Mouse (Mus musculus): ENCODE measurements at regions not wholly inside any gene's neighbourhood (a gene's known extent, or its start where the extent isn't known, plus 50 kb on each side); places are given as distances from the start of the nearest gene placed in this dataset.

DNA sequence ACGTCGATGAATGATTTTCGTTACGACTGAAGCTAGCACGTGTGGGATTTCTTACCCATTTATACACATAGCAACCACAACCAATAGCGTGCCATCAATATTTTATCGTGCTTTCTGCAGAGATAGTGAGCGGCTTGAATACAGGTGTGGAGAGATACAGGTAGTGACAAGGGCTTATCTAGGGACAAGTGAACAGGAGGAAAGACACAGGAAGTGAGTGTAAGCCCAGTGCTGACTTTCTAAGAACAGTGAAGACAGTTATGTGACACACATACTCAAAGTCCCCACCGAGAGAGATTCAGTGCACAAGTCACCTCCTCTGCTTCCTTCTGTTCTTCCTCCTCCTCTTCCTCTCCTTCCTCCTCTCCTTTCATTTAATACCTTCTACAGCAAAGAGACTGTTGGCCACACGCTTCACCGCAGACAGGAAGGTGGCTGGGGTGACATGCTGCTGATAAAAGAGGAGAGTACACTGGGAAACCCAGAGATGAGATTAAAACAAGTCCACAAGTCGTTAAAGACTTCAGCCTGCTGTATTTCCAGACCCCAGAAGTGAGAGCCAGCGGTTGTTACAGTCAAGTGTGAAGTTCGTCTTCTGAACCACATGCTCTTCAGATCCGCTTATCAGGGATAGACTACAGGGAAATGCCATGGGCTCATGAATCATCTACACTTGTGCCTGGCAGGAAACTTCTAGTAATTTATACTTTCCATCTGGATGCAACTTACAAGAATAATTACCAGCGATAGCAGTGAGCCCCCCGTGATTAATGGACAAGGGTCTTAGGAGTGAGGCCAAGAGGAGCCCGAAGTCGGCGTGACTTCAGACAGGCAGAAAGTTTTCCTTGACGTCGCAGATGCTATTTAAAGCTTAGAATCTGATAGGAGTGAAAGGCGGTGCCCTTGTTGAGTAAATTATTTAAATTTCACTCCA is 180.5 kb downstream of the Gxylt1 start:
- peaks cover 7% of the 10 kb centered on the region for H3K27me3 ChIP-seq
- ChIA-PET CTCF (no interaction called here), POLR2A (no interaction called here)
- in situ Hi-C loops (cut with MboI; ENCODE audit: low pct_unique_long_range_greater_than_20kb), result loop anchor here (10.0 kb wide), 1 partner anchor 120 kb away; no protein-coding TSS in a partner anchor
- DNase-seq (ENCODE audit: low read depth, low spot score) (no peak), ATAC-seq (no peak)
- no peak for TF ChIP-seq CTCF (IDR thresholded peaks at IDR 0.05)

DNA sequence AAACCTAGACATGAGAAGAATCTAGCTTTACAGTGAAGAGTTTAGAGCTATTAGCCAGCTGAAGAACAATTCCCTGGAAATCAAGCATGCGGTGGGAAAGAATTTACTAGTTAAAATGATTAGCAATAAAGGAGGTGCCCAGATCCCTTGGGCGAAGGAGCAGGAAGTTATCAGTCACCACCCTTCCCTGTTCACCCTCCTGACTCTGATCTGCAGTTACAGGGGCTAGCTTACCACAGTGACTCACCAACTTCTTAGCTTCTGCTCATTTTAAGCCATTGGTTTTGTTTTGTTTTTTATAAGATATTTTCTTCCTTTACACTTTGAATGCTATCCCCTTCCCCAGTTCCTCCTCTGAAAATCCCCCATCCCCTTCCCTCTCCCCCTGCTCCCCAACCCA is 183.6 kb downstream of the Gxylt1 start:
- POLR2A ChIA-PET, result no interaction called here
- no peak for ATAC-seq
- CTCF ChIA-PET, result interaction anchor here (1.3 kb wide), 1 partner anchor 125 kb away, joined by 3 read pairs; no protein-coding TSS in a partner anchor
- TF ChIP-seq CTCF (IDR thresholded peaks at IDR 0.05), result no peak
- peaks cover 7% of the 10 kb centered on the region for H3K27me3 ChIP-seq
- in situ Hi-C loops (cut with MboI; ENCODE audit: low pct_unique_long_range_greater_than_20kb), result loop anchor here (10.0 kb wide), 1 partner anchor 123 kb away; no protein-coding TSS in a partner anchor
- no peak for DNase-seq (ENCODE audit: low read depth, low spot score)

DNA sequence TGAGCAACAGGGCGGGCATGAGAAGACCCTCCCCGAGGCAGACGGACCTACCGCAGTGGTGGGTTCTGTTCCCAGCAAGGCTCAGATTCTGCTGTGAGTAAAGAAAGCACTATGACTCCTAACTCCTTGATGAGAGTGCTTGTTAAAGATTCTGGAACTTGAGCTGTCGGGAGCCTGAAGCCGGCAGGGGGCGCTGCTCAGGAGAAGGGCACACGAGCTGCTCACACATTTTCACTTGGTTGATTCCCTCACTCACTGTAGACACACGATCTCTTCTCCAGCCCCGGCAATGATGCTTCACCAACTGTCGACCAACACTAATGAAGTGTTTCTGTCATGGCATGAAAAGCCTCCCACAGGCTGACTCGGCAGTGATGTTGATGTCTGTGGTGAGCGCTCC is 185.6 kb downstream of the Gxylt1 start:
- DNase-seq (ENCODE audit: low read depth, low spot score) (no peak), ATAC-seq (no peak)
- TF ChIP-seq CTCF (IDR thresholded peaks at IDR 0.05), result peak; percentile 48
- peaks cover 14% of the 10 kb centered on the region for H3K27me3 ChIP-seq
- POLR2A ChIA-PET, result no interaction called here
- in situ Hi-C loops (cut with MboI; ENCODE audit: low pct_unique_long_range_greater_than_20kb), result no loop called here
- CTCF ChIA-PET, result no interaction called here

DNA sequence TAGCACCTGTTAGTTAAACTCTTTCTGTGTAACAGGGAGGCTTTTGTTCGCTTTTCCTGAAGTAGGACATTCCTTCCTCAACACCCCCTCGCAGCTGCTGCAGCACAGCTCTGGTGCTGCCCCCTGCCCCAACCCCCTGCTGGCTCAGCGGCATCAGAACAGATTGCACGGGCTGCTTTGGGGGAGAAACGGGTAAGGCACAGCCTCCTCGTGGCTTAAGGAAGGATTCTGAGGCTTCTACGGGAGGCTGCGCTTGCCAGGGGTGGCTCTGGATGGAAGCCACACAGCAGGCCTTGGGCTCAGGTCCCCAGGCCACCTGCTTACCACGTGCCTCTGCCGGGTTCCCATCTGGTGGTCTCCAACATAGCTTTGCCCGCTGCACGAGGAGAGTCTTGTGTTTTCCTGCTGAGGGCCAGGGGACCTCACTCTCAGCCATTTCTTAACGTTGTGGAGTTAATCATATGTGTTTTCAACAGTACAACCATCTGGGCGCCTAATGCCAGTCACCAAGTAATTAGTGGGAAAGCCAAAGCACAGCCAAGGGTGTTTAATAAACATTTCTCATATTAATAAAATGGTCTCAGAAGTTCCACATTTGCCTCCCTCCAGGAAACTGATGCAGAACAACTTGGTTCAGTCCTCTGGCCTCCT is 189.9 kb downstream of the Gxylt1 start:
- POLR2A ChIA-PET, result no interaction called here
- DNase-seq (ENCODE audit: low read depth, low spot score), result no peak
- H3K27me3 ChIP-seq, result peaks cover 19% of the 10 kb centered on the region
- no peak for TF ChIP-seq CTCF (IDR thresholded peaks at IDR 0.05)
- in situ Hi-C loops (cut with MboI; ENCODE audit: low pct_unique_long_range_greater_than_20kb), result no loop called here
- CTCF ChIA-PET, result no interaction called here
- no peak for ATAC-seq

DNA sequence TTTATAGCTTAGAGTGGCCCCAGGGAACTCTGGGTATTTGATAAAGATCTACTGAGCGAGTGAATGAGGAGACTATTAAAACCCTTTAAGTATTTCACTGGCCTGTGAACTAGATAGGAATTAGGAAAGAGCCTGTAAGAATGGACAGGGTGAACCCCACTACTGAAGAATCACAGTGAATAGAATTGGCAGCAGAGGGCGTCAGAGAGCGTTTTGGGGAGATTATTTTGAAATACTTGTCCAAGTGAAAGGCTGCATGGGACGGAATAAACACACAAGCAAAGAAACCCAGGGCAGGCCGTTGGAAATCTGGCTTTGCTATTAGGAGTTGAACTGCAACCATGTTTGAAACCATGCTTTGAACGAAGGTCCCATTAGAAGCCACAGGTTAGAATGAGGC is 200.9 kb downstream of the Gxylt1 start:
- no peak for DNase-seq (ENCODE audit: low read depth, low spot score)
- POLR2A ChIA-PET, result no interaction called here
- no peaks in the 10 kb centered on the region for H3K27me3 ChIP-seq
- TF ChIP-seq CTCF (IDR thresholded peaks at IDR 0.05), result no peak
- no peak for ATAC-seq
- CTCF ChIA-PET, result no interaction called here
- in situ Hi-C loops (cut with MboI; ENCODE audit: low pct_unique_long_range_greater_than_20kb), result no loop called here

DNA sequence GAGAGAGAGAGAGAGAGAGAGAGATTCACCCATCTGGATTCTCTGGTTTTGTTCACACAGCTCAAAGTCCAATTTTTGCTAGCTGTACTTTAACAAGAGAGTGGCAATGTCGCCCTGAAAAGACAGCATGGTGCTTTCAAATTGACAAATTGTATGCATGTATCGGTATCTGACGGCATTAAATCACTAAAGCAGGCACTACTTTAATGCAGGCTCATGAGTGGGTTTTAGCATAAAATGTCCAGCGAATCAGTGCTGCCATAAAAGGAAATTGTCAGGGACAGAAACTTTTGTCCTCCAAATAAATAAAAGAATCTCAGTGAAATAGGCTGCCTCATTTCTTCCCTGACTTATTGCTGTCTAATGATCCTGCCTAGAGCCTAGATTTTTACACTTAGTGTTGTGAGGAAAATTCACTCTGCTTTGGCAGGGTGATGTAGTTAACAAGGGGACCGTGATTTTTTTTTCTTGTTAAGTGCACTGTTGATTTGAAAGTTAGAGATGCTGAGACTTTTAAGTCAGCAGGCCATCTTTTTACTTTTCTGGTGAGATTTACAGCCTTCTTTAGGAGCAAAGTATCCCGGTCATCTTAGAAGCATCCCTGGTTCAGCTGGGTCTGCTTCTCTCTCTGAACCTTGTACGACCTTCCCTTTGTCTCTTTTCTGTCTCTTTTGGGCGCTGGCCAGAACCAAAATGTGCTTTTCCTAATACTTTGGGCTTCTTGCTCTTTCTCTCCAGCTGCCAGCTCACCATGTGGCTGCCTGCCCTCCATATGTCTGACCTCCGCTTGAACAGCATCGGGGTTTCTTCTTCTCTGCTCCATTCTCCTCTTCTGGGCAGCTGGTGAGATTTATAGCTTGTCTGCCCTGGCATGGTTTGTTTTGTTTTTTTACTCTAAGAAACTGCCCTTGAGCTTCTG is 212.5 kb downstream of the Gxylt1 start:
- DNase-seq (ENCODE audit: low read depth, low spot score) (no peak), ATAC-seq (no peak)
- no peaks in the 10 kb centered on the region for H3K27me3 ChIP-seq
- ChIA-PET POLR2A (no interaction called here), CTCF (interaction anchor here (1.5 kb wide), 1 partner anchor 9 kb away, joined by 3 read pairs; no protein-coding TSS in a partner anchor)
- TF ChIP-seq CTCF (IDR thresholded peaks at IDR 0.05), result no peak
- in situ Hi-C loops (cut with MboI; ENCODE audit: low pct_unique_long_range_greater_than_20kb), result no loop called here

DNA sequence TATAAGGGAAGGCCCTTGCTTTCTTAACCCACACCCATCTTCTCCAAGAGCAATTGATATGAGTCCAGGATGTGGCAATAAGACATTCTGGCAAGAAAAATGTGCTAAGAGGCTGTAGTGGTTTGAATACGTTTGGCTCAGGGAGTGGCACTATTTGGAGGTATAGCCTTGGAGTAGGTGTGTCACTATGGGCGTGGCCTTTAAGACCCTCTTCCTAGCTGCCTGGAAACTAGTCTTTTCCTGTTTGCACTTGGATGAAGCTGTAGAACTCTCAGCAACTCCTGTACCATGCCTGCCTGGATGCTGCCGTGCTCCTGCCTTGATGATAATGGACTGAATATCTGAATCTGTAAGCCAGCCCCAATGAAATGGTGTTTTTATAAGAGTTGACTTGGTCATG is 221.5 kb downstream of the Gxylt1 start:
- no peak for TF ChIP-seq CTCF (IDR thresholded peaks at IDR 0.05)
- no peak for DNase-seq (ENCODE audit: low read depth, low spot score)
- ChIA-PET POLR2A (no interaction called here), CTCF (no interaction called here)
- no peak for ATAC-seq
- in situ Hi-C loops (cut with MboI; ENCODE audit: low pct_unique_long_range_greater_than_20kb), result no loop called here
- H3K27me3 ChIP-seq, result no peaks in the 10 kb centered on the region

DNA sequence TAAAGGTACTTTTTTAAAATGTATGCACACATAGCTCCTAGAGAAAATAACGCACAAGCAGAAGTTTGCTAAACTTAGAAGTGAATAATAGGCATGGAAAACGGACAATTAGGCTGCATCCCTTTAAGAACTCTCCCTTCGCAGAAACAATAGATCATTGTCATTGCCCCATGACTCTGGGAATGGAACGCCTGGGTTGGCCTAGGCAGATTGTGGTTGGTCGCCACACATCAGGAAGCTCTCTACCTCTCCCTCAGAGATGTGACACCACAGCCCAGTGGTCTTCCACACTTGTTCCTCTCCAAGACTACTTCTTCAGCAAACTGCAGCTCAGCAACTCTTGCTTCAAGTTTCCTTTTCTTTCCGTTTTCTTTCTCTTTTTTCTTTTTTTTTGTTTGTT is 247.8 kb downstream of the Gxylt1 start:
- no peak for TF ChIP-seq CTCF (IDR thresholded peaks at IDR 0.05)
- CTCF ChIA-PET, result no interaction called here
- DNase-seq (ENCODE audit: low read depth, low spot score) (no peak), ATAC-seq (no peak)
- in situ Hi-C loops (cut with MboI; ENCODE audit: low pct_unique_long_range_greater_than_20kb), result no loop called here
- peaks cover 13% of the 10 kb centered on the region for H3K27me3 ChIP-seq
- POLR2A ChIA-PET, result no interaction called here

DNA sequence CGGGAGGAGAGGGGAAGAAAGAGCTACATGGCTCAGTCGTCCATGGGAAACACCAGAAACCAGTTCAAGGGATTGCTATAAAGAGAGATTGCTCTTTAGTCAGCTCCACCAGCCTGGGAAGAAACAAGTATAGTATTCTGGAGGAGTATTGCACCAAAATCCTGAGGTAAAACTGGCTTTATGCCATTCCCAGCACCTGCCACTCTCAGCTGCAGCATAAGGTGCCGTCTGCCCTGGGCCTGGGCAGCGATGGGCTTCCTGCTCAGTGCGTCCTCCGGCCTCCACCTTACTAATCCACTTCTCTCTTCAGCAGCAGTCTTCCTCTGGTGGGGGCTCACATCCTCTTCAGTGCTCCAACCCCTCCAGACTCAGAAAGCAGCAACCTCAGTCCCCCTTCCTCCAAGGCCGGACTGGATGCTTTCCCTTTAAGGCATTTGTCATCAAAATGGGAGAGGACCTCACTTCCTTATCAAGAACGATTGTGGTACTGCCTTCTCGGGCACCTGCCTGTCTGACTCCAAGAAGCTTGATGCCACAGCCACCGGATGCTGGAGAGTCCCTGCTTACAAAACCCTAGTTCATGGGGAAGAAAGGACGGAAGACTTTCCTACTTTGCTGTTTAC is 248.4 kb downstream of the Gxylt1 start:
- TF ChIP-seq CTCF (IDR thresholded peaks at IDR 0.05), result no peak
- DNase-seq (ENCODE audit: low read depth, low spot score) (no peak), ATAC-seq (no peak)
- POLR2A ChIA-PET, result no interaction called here
- in situ Hi-C loops (cut with MboI; ENCODE audit: low pct_unique_long_range_greater_than_20kb), result no loop called here
- H3K27me3 ChIP-seq, result peaks cover 13% of the 10 kb centered on the region
- CTCF ChIA-PET, result no interaction called here

DNA sequence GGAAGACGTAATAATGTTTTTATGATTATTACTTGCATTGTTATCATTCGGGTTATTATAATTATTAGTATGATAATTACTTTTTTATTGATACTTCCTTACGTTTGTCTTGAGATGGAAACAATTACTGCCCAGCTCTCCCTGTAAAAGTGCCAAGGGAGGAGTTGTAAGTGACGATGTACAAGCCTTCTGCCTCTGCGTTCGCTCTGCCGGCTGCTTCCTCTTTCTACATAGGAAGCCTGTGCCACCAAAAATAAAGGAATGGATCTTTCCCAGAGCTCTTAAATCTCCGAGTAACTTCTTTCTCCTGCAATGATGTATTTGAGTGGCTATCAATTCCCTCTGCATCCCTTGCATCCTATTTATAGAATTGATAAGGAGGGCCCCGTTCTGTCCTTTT is 249.2 kb downstream of the Gxylt1 start:
- DNase-seq (ENCODE audit: low read depth, low spot score), result no peak
- peaks cover 13% of the 10 kb centered on the region for H3K27me3 ChIP-seq
- ATAC-seq, result no peak
- POLR2A ChIA-PET, result no interaction called here
- in situ Hi-C loops (cut with MboI; ENCODE audit: low pct_unique_long_range_greater_than_20kb), result no loop called here
- no peak for TF ChIP-seq CTCF (IDR thresholded peaks at IDR 0.05)
- CTCF ChIA-PET, result no interaction called here
